Mouse (Mus musculus) brain, embryonic 14.5 days (tissue): ENCODE data around the gene Xcl1.

ENCODE experiments used
- CTCF ChIP-seq: fragments of 200-500 bp; IDR thresholded peaks from 2 replicates; pipeline ENCODE4 v1.5.1; 2012; ENCODE audit warnings: inconsistent platforms, mild to moderate bottlenecking, moderate library complexity, borderline replicate concordance; ENCODE audit not compliant: insufficient read depth, insufficient read length; ENCODE audit errors: extremely low read depth
- POLR2A ChIP-seq: fragments of 200-500 bp; IDR thresholded peaks from 2 replicates; pipeline ENCODE4 v1.6.1; 2012; ENCODE audit warnings: mild to moderate bottlenecking, inconsistent platforms, borderline replicate concordance; ENCODE audit not compliant: poor library complexity, insufficient read depth, insufficient read length, severe bottlenecking; ENCODE audit errors: extremely low read depth

- TF ChIP-seq CTCF (peak; percentile 79), POLR2A (no peak)
Observed at GRCm38 (mm10) chr1:164905047-164905446, 30.3 kb downstream of the Xcl1 start.
